Mouse (Mus musculus) Muller cell, postnatal 12 days (primary cell): ENCODE measurements around the gene 1700067K01Rik.

ENCODE experiments used
- DNase-seq: peaks from one replicate; pipeline ENCODE4 v3.0.0-alpha.2; 2015; ENCODE audit errors: inconsistent ontology term

1700067K01Rik gene

DNA sequence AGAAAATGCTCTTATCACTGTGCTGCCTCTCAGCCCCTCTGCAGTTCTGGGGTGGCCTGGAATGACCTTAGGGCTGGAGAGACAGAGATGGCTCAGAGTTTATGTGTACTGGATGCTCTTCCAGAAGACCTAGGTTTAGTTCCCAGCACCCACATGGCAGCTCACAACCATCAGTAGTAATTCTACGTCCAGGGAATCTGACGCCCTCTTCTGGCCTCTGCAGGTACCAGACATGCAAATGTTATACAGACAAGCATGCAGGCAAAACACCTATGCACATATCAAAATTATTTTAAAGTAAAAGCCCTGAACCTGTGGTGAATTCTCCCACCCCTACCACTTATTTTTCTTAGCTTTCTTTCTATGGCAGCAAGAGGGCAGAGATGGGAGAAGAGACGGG is 45.2 kb downstream of the 1700067K01Rik start:
- no peak for DNase-seq

DNA sequence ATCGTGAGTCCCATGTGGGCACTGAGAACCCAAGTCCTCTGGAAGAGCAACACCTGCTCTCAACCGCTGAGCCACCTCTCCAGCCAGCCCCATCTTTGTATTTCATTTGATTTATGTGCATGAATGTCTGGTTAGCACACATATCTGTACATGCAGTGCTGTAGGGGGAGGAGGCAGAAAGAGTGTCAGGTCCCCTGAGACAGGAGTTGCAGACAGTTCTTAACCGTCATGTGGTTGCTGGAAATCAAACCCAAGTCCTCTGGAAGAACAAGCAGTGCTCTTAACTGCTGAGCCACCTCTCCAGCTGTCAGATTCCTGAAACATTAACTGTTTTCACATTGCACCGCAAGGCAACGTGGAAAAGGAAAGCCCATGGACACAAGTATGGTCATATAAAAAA is 46.9 kb downstream of the 1700067K01Rik start:
- no peak for DNase-seq

DNA sequence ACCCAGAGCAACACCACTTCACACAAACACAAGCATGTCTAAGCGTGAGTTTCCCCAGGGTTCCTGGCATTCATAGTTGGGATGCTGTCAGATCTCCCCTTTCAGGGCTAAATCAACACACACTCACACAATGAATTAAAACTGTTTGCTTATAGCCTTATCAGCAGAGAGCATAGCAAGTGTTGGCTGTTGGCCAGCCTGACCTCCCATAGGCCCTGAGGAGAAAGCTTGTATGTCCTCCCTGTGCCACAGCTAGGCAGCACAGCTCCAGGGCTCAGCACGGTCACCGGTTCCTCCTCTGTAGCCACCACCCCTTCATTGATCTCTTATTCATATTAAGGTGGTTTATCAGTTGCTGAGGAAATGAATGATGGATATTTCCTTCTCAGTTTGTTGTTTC is 51.4 kb downstream of the 1700067K01Rik start:
- no peak for DNase-seq

DNA sequence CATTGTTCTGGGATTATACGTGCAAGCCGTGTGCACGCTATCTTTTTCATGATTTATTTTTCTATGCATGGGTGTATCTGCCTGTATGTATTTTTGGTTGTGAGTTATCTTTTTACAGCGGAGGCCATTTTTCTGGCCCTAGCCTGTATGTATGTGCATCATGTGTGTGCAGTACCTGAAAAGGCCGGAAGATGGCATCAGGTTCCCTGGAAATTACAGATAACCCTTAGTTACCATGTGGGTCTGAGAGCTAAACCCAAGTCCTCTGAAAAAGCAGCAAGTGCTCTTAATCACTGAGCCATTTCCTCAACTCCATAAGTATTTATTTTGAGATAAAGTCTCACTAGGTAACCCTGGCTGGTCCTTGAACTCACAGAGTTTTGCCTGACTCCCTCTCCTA is 51.9 kb downstream of the 1700067K01Rik start:
- no peak for DNase-seq
